Mouse (Mus musculus): ENCODE results near the gene Tiam1.
A peak's percentile ranks its signal among the peaks of the same experiment; 100 is the strongest.

Gene Tiam1

GRCm38 (mm10) chr16:89993991-89994825 lies 149.4 kb downstream of the Tiam1 start:
- DNase-seq (ENCODE audit: low spot score), result no peak

- DNase-seq (ENCODE audit: low spot score), result no peak
Measured at GRCm38 (mm10) chr16:89993506-89993905, 150.1 kb downstream of the Tiam1 start.

DNA sequence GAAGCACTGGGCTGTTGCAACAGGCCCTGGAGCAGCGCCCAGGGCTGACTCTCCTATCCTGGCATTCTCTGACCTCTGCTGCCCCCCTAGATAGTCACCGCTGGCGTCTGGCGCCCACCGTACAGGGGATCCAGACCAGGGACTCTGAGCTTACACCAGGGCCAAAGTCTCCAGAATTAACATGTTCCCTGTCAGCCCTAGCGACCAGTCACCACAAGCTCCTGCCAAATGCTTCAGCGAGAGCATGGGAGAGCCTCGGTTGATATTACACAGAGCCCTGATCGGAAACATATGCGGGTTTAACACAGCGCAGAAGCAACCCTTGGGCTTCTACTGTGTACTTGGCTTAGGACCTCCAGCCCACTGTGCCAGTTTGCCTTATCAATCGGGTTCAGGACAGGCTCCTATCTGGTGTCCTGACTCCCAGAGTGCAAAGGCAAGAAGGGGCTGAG lies 151.8 kb downstream of the Tiam1 start:
- DNase-seq (ENCODE audit: low spot score), result no peak

- no peak for DNase-seq (ENCODE audit: low spot score)
Measured at GRCm38 (mm10) chr16:89990288-89990955, 153.1 kb downstream of the Tiam1 start.

DNA sequence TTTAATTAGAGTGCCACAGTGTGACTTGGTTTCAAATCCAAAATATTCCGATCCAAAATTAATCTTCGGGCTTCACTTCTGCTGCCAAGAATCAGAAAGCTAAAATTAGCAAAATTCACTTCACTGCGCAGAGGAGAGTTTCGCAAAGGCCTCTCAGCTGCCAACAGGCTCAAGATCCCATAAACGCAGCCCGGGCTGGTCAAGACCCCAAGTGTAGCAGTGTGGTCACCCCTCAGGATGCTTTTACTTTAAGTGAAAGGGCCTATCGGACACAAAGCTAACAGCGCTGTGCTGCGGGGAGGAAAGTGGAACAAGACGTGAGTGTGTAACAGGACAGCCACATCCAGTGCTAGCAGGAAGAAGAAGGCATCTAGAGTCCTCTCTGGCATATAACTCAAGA lies 153.8 kb downstream of the Tiam1 start:
- no peak for DNase-seq (ENCODE audit: low spot score)

DNA sequence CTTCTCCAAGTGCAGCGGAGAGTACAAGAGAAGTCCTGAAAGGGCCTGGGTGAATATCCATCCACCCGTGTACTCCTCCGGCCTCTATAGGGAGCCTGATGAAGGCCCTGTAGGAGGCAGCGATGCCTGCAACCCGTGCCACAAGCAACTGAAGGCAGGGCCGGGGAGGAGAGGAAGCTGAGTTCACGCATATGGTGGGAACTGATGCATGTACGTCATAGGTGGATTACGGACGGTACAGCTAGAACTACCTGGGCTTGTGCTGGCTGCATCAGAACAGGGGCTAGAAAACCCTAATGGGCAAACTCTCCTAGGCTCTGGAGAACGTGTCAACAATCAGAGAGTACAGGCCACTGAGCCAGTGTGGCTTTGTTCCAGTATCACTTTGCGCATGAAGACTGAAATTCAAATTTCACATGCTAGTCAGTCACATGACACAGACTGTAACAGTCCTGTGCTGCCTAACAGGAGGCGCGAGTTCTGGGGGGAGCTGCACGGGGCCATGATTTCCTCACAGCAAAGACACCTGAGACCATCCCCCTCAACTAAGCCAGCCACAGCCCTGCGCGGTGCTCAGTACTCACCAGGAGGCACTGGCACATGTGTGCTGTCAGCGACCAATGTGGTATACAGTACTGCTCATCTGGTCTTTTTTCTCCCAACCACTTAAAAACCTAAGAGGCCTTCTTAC lies 156.8 kb downstream of the Tiam1 start:
- DNase-seq (ENCODE audit: low spot score), result no peak

GRCm38 (mm10) chr16:89985702-89986481 lies 157.7 kb downstream of the Tiam1 start:
- DNase-seq (ENCODE audit: low spot score), result no peak

GRCm38 (mm10) chr16:89980075-89980744 lies 163.4 kb downstream of the Tiam1 start:
- DNase-seq (ENCODE audit: low spot score), result no peak

DNA sequence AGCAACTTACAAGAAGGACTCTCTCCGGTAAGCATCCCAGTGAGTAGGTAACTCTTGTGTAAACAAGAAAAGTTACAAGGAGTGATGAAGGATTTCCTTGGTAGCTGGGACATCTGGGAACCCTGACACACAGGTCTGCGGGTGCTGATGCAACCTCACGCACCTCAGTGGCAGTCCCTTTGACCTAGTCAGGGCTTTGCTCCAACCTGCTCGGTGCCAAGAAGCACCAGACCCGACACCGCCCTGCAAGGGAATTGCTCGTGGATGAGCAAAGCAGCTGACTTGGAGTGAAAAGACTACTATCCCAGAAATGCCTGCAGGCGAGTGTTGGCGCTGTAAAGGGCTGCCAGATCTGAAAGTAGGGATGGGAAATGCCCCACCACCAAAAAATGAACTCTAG lies 168.1 kb downstream of the Tiam1 start:
- no peak for DNase-seq (ENCODE audit: low spot score)

DNA sequence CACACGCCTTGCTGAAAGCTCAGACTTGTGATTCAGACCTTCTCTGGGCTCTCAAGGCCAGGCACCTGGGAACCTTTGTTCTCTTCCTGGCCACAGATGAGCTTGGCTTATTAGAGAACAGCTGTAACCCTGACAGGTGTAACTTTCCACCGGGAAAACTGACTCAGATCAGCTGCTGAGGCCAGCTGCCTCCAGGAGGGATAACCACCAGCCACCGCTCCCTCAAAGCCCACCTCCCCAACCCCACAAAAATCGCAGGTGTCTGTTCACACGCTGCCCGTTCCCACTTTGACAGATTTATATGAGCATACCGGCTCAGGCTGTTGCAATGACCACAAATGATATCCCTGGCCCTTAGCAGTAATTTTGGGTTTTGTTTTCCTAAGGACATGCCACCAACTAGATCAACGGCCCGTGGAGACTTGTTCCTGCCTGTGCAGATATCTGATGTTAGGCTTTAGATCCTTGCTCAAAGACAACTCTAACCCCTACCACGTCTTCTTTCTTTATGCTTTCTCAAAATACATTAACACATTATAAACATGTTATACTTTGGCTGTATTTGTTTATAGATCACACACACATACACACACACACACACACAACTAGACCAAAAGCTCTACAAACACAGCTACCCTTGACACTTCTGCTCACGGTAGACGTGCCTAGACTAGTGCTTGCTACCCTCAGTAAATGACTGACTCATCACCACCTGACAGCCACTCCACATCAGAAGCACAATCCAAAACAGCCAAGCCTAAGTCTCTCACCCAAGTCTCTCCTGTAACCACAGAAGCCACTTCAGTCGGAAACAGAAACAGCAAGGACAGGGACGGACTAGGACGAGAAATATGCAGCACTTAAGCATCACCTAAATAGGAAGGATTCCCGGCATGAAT lies 169.5 kb downstream of the Tiam1 start:
- no peak for DNase-seq (ENCODE audit: low spot score)

DNA sequence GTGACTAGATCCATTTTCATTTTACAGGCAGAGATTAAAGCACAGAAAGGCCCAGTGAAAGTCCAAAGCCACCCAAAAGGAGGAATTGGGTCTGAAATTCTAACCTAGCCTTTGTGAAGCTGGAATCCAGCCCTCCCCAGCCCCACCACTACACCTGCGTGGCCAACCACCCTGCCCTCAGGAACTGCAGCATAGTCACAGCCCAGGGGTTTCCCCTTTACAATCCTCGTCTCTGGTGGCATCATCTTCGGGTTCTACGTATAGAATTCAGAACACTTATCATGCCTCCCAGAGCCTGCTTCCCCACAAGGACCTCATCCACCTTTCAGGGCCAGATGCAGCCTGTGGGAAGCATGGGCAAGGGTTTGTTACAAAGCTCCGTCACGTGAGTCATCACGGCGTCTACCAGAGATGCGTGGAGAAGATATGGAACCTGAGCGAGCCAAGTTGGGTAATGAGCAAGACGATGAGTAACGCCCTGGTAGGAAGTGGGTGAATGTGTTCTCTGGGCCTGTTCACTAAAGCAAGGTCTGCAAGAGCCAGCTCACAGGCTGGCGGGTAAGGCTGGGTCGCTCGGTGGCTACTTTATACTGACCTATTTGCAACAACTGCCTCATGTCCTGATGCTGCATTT lies 170.6 kb downstream of the Tiam1 start:
- no peak for DNase-seq (ENCODE audit: low spot score)

- no peak for DNase-seq (ENCODE audit: low spot score)
Measured at GRCm38 (mm10) chr16:89972018-89972417, 171.6 kb downstream of the Tiam1 start.

GRCm38 (mm10) chr16:89968058-89968457 lies 175.5 kb downstream of the Tiam1 start:
- no peak for DNase-seq (ENCODE audit: low spot score)

DNA sequence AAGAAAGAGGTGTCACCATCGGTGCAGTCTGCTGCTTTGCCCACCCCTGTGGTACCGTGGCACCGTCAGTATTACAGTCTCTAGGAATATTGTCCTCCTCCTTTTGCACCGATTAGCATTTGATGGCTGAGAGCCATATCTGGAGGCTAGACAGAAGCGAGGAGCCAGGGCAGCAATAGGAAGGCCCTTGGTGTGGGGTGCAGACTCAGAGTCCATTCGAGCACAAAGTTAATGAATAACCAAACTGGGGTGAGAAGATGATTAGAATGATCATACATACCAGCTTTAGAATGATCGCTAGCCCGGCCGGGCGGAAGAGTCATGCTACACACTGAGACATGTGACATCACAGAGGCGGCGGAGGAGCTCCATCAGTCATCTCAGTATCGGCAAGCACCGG lies 180.7 kb downstream of the Tiam1 start:
- no peak for DNase-seq (ENCODE audit: low spot score)

- DNase-seq (ENCODE audit: low spot score), result no peak
Measured at GRCm38 (mm10) chr16:89960904-89961303, 182.7 kb downstream of the Tiam1 start.

GRCm38 (mm10) chr16:89960186-89960878 lies 183.2 kb downstream of the Tiam1 start:
- peak; percentile 48 for DNase-seq (ENCODE audit: low spot score)

DNA sequence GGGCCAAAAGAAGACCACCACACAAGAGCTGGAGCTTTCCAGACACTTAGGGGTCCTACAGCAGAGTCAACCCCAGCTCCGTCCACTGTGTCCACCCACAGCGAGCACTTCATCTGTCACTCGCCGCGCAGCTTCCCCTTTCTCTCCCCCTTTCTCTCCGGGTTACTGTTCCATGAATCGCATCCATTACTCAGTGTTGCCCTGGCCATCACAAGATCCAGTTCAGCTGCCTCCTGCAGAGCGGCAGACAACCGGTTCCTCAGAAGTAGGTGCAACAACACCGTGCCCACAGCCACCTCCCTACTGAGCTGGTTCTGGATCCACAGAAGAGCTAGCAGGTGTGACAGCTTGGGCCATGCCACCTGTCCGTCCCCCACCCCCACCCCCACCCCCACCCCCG lies 184.6 kb downstream of the Tiam1 start:
- DNase-seq (ENCODE audit: low spot score), result no peak

- DNase-seq (ENCODE audit: low spot score), result no peak
Measured at GRCm38 (mm10) chr16:89958030-89958429, 185.5 kb downstream of the Tiam1 start.

DNA sequence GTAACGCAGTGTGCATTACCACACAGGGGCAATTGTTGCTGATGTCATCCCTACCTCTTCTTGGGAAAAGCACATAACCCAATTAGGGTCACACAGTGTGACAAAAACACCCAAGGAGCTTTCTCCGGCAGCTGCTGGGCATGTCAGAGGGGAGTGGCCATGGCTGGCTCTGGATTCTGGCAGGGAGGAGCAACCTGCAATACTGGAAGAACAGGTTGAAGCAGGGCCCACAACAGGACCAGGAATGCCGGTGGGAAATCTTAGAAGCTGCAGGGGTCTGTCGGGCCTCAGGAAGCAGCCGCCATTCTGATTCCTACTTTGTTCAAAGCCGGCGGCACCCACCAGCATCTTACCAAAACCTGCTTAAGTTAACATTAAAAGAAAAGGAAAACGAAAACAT lies 189.0 kb downstream of the Tiam1 start:
- DNase-seq (ENCODE audit: low spot score), result no peak

Data from ovary, postnatal 14 days (tissue).